Mouse (Mus musculus) stomach, postnatal 0 days (tissue): Measurements from ENCODE around the gene Lrrc8d. TPM values are rescaled to one million over a fixed set of nuclear protein-coding genes. Genes with fewer than 3 reads are reported as not detected.

Experiments used
- ATAC-seq: fragments of 200-750 bp; cut with Nextera tagmentation; 2 replicates; pipeline ENCODE4 v1.8.0; 2017; ENCODE audit not compliant: low FRiP score, low TSS enrichment
- DNase-seq: peaks from one replicate; pipeline ENCODE4 v3.0.0-alpha.2; 2016; ENCODE audit warnings: low spot score
- H3K27ac ChIP-seq: fragments of 300-500 bp; sonication (generic); replicated peaks from 2 replicates; pipeline ENCODE4 v1.5.1; 2014; ENCODE audit warnings: mild to moderate bottlenecking, control low read depth
- H3K27me3 ChIP-seq: fragments of 300-500 bp; sonication (generic); 2 replicates; pipeline ENCODE4 v1.6.1; 2014; ENCODE audit warnings: low read length; ENCODE audit not compliant: control insufficient read depth, insufficient read depth
- H3K36me3 ChIP-seq: fragments of 300-500 bp; sonication (generic); 2 replicates; pipeline ENCODE4 v1.6.1; 2014; ENCODE audit warnings: low read length, mixed read lengths; ENCODE audit not compliant: control insufficient read depth, insufficient read depth
- H3K4me1 ChIP-seq: fragments of 300-500 bp; sonication (generic); replicated peaks from 2 replicates; pipeline ENCODE4 v1.6.1; 2014; ENCODE audit warnings: antibody characterized with exemption; ENCODE audit not compliant: control insufficient read depth, insufficient read depth
- H3K4me2 ChIP-seq: fragments of 300-500 bp; sonication (generic); replicated peaks from 2 replicates; pipeline ENCODE4 v1.6.1; 2014; ENCODE audit warnings: low read depth, mild to moderate bottlenecking, control low read depth, moderate library complexity
- H3K4me3 ChIP-seq: fragments of 300-500 bp; sonication (generic); 2 replicates; pipeline ENCODE4 v1.5.1; 2014; ENCODE audit warnings: low read depth, low read length, control low read depth
- H3K9ac ChIP-seq: fragments of 300-500 bp; sonication (generic); 2 replicates; pipeline ENCODE4 v1.6.1; 2014; ENCODE audit warnings: mild to moderate bottlenecking, low read length, control low read depth, mixed read lengths
- H3K9me3 ChIP-seq: fragments of 300-500 bp; sonication (generic); 2 replicates; pipeline ENCODE4 v1.6.1; 2016; ENCODE audit warnings: low read length; ENCODE audit not compliant: control insufficient read depth
- CTCF ChIP-seq: IDR thresholded peaks from 2 replicates; pipeline ENCODE4 v1.5.1; 2016; ENCODE audit warnings: antibody characterized with exemption, low read depth, mild to moderate bottlenecking, moderate library complexity
- EP300 ChIP-seq: optimal IDR thresholded peaks from 2 replicates; pipeline ENCODE3; 2016; ENCODE audit warnings: antibody characterized with exemption
- WGBS: fragments of 180-500 bp; shearing (Covaris S2); extraction: QIAGEN DNeasy Blood & Tissue Kit; methylation state at CpG from one replicate; pipeline ENCODE4 v1.1.7; 2014; 5-methylcytosine and 5-hydroxymethylcytosine counted together
- polyA plus RNA-seq: library from polyadenylated mRNA; unstranded; fragments of >200 nt; fragmentation: Nextera tagmentation; extraction: Ambion mirVana; gene quantifications from 2 replicates; pipeline ENCODE4 v1.2.1, GENCODE M21; 2015

Lrrc8d gene
- polyA plus RNA-seq, 1 experiment from 2014 or later, result 10.2 TPM

- Histone ChIP-seq H3K4me1 (no peaks in the 10 kb centered on the region), H3K27ac (no peak overlapping the region), H3K4me2 (no peak overlapping the region), H3K27me3 (no peaks in the 10 kb centered on the region), H3K36me3 (no peaks in the 10 kb centered on the region), H3K9ac (no peak overlapping the region), H3K4me3 (no peak overlapping the region), H3K9me3 (no peaks in the 10 kb centered on the region)
- 83% methylated on average over 7 of the region's 7 CpGs for WGBS
- ATAC-seq (no peak), DNase-seq (no peak)
- TF ChIP-seq CTCF (peak; percentile 66), EP300 (no peak)
Observed at GRCm38 (mm10) chr5:105691645-105692044, 8.1 kb upstream of the Lrrc8d start.

- H3K4me1 ChIP-seq, result no peaks in the 10 kb centered on the region
- H3K9me3 ChIP-seq, result no peaks in the 10 kb centered on the region
- DNase-seq (no peak), ATAC-seq (no peak)
- WGBS, result 85% methylated on average over 7 of the region's 7 CpGs
- no peak overlapping the region for H3K27ac ChIP-seq
- no peak overlapping the region for H3K4me2 ChIP-seq
- H3K36me3 ChIP-seq, result no peaks in the 10 kb centered on the region
- H3K27me3 ChIP-seq, result no peaks in the 10 kb centered on the region
- no peak for TF ChIP-seq CTCF
- H3K4me3 ChIP-seq, result no peak overlapping the region
- no peak overlapping the region for H3K9ac ChIP-seq
Observed at GRCm38 (mm10) chr5:105694339-105694930, 5.3 kb upstream of the Lrrc8d start.

GRCm38 (mm10) chr5:105696049-105696448 lies 3.7 kb upstream of the Lrrc8d start:
- TF ChIP-seq CTCF (no peak), EP300 (no peak)
- no peaks in the 10 kb centered on the region for H3K27me3 ChIP-seq
- H3K4me1 ChIP-seq, result no peaks in the 10 kb centered on the region
- no peak overlapping the region for H3K9ac ChIP-seq
- DNase-seq (no peak), ATAC-seq (no peak)
- H3K4me2 ChIP-seq, result no peak overlapping the region
- no peak overlapping the region for H3K4me3 ChIP-seq
- no peaks in the 10 kb centered on the region for H3K36me3 ChIP-seq
- 78% methylated on average over 6 of the region's 6 CpGs for WGBS
- H3K27ac ChIP-seq, result no peak overlapping the region
- no peaks in the 10 kb centered on the region for H3K9me3 ChIP-seq

GRCm38 (mm10) chr5:105697886-105698285 lies 1.9 kb upstream of the Lrrc8d start:
- Histone ChIP-seq H3K27me3 (no peaks in the 10 kb centered on the region), H3K9ac (no peak overlapping the region), H3K27ac (no peak overlapping the region), H3K4me1 (no peaks in the 10 kb centered on the region), H3K4me2 (no peak overlapping the region), H3K36me3 (no peaks in the 10 kb centered on the region), H3K4me3 (no peak overlapping the region), H3K9me3 (no peaks in the 10 kb centered on the region)
- ATAC-seq, result no peak
- TF ChIP-seq CTCF (no peak), EP300 (no peak)
- no peak for DNase-seq
- WGBS, result 73% methylated on average over 3 of the region's 3 CpGs

GRCm38 (mm10) chr5:105698694-105699093 lies 1.1 kb upstream of the Lrrc8d start:
- ATAC-seq (no peak), DNase-seq (peak; percentile 74)
- H3K36me3 ChIP-seq, result no peaks in the 10 kb centered on the region
- peak overlapping the region; percentile 97 for H3K9ac ChIP-seq
- TF ChIP-seq EP300 (no peak), CTCF (no peak)
- WGBS, result 46% methylated on average over 7 of the region's 7 CpGs
- peak overlapping the region; percentile 97 for H3K27ac ChIP-seq
- peak overlapping the region; percentile 96 for H3K4me2 ChIP-seq
- H3K4me3 ChIP-seq, result no peak overlapping the region
- H3K9me3 ChIP-seq, result no peaks in the 10 kb centered on the region
- H3K27me3 ChIP-seq, result no peaks in the 10 kb centered on the region
- H3K4me1 ChIP-seq, result no peaks in the 10 kb centered on the region

- ATAC-seq, result peak; percentile 87
- DNase-seq, result peak; percentile 92
- no peaks in the 10 kb centered on the region for H3K27me3 ChIP-seq
- 0 out of 2 replicates have a peak, but pooled peaks have one; percentile 16 for TF ChIP-seq CTCF
- no peak for TF ChIP-seq EP300
- H3K4me2 ChIP-seq, result peak overlapping the region; percentile 96
- H3K36me3 ChIP-seq, result no peaks in the 10 kb centered on the region
- peak overlapping the region; percentile 97 for H3K9ac ChIP-seq
- no peaks in the 10 kb centered on the region for H3K9me3 ChIP-seq
- peak overlapping the region; percentile 91 for H3K4me3 ChIP-seq
- WGBS, result under 1% methylated on average over 74 of the region's 101 CpGs
- no peaks in the 10 kb centered on the region for H3K4me1 ChIP-seq
- peak overlapping the region; percentile 97 for H3K27ac ChIP-seq
Observed at GRCm38 (mm10) chr5:105700070-105700851, 492 bp downstream of the Lrrc8d start.
